Mouse (Mus musculus) stomach, embryonic 14.5 days (tissue): ENCODE results near the gene Gan. TPM values are rescaled to one million over a fixed set of nuclear protein-coding genes. Genes with fewer than 3 reads are reported as not detected.

ENCODE experiments used
- ATAC-seq: fragments of 200-750 bp; cut with Nextera tagmentation; 2 replicates; pipeline ENCODE4 v1.8.0; 2017; ENCODE audit warnings: low read depth, moderate TSS enrichment; ENCODE audit not compliant: insufficient number of reproducible peaks, insufficient read depth, low FRiP score
- H3K27ac ChIP-seq: fragments of 300-500 bp; sonication (generic); 2 replicates; pipeline ENCODE4 v1.5.1; 2014; ENCODE audit warnings: mild to moderate bottlenecking, low read length, moderate library complexity, mixed read lengths
- H3K27me3 ChIP-seq: fragments of 300-500 bp; sonication (generic); 2 replicates; pipeline ENCODE4 v1.6.1; 2014; ENCODE audit warnings: low read length, control low read depth, mixed read lengths; ENCODE audit not compliant: control insufficient read depth, insufficient read depth
- H3K36me3 ChIP-seq: fragments of 300-500 bp; sonication (generic); 2 replicates; pipeline ENCODE4 v1.6.1; 2014; ENCODE audit warnings: mild to moderate bottlenecking, control low read depth, low read length, moderate library complexity, mixed read lengths; ENCODE audit not compliant: control insufficient read depth, insufficient read depth
- H3K4me1 ChIP-seq: fragments of 300-500 bp; sonication (generic); 2 replicates; pipeline ENCODE4 v1.6.1; 2014; ENCODE audit warnings: low read length, control low read depth, mixed read lengths; ENCODE audit not compliant: control insufficient read depth, insufficient read depth
- H3K4me2 ChIP-seq: fragments of 300-500 bp; sonication (generic); replicated peaks from 2 replicates; pipeline ENCODE4 v1.6.1; 2014; ENCODE audit warnings: low read depth, low read length, control low read depth
- H3K4me3 ChIP-seq: fragments of 300-500 bp; sonication (generic); 2 replicates; pipeline ENCODE4 v1.5.1; 2014; ENCODE audit warnings: low read depth, low read length, control low read depth
- H3K9ac ChIP-seq: fragments of 300-500 bp; sonication (generic); replicated peaks from 2 replicates; pipeline ENCODE4 v1.6.1; 2014; ENCODE audit warnings: low read depth, mild to moderate bottlenecking, control low read depth, low read length, moderate library complexity, mixed read lengths
- H3K9me3 ChIP-seq: fragments of 300-500 bp; sonication (generic); 2 replicates; pipeline ENCODE4 v1.6.1; 2016; ENCODE audit warnings: low read depth, low read length, control low read depth; ENCODE audit not compliant: control insufficient read depth
- WGBS: fragments of 180-500 bp; shearing (Covaris S2); extraction: QIAGEN DNeasy Blood & Tissue Kit; methylation state at CpG from one replicate; pipeline ENCODE4 v1.1.7; 2014; 5-methylcytosine and 5-hydroxymethylcytosine counted together
- polyA plus RNA-seq: library from polyadenylated mRNA; unstranded; fragments of >200 nt; fragmentation: Nextera tagmentation; extraction: Ambion mirVana; gene quantifications from 2 replicates; pipeline ENCODE4 v1.2.1, GENCODE M21; 2014

Gan gene
- polyA plus RNA-seq, 1 experiment from 2014 or later: 4.2 TPM

DNA sequence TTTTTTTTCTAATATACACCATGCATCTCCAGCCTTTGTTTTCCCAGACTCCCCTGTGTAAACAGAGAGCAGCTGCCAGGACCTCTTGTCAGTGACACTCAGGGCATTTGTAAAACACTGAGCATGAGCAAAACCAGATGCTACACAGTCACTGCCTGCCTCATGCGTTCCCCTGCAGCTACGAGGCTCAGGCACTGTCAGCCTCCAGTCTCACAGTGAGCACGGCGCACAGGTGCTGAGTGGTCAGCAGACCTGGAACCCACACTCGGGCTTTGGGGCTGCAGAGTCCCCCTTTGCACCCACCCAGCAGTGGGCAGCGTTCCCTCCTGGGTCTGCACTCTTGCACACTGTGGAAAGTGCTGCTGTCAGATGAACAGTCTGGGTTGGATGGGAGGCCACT lies 41.7 kb downstream of the Gan start:
- no peak overlapping the region for H3K4me2 ChIP-seq
- peak overlapping the region; percentile 90 for H3K27ac ChIP-seq
- H3K4me1 ChIP-seq: peaks cover 32% of the 10 kb centered on the region; the same call in 1 of the 2 replicates
- peaks cover 30% of the 10 kb centered on the region for H3K36me3 ChIP-seq
- H3K9me3 ChIP-seq: no peaks in the 10 kb centered on the region
- WGBS: 33% methylated on average over 6 of the region's 6 CpGs
- ATAC-seq: no peak
- H3K9ac ChIP-seq: no peak overlapping the region
- H3K27me3 ChIP-seq: no peaks in the 10 kb centered on the region
- no peak overlapping the region for H3K4me3 ChIP-seq

DNA sequence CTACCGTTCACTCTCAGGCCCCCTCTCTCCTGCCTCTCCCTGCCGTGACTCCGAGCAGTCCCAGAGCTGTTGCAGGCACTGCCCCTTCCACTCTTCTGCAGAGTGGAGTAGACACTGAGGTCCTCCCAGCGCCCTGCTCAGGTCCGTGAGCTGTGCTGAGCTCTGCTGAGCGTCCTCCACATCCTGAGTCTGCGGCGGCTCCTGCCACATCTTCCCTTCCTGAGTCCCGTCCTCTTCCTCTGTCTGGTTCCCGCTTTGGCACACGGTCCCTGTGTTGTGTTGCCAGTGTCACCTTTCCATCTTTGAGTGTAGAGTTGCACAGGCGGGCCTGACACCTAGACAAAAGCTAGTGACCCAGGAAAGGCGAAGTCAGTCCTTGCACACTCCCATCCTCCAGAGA lies 42.4 kb downstream of the Gan start:
- H3K4me1 ChIP-seq: peaks cover 32% of the 10 kb centered on the region; the same call in 1 of the 2 replicates
- 67% methylated on average over 13 of the region's 13 CpGs for WGBS
- H3K27me3 ChIP-seq: no peaks in the 10 kb centered on the region
- no peak overlapping the region for H3K4me2 ChIP-seq
- peaks cover 24% of the 10 kb centered on the region for H3K36me3 ChIP-seq
- H3K9me3 ChIP-seq: no peaks in the 10 kb centered on the region
- H3K9ac ChIP-seq: no peak overlapping the region
- no peak for ATAC-seq
- H3K4me3 ChIP-seq: no peak overlapping the region
- H3K27ac ChIP-seq: peak overlapping the region; percentile 90

DNA sequence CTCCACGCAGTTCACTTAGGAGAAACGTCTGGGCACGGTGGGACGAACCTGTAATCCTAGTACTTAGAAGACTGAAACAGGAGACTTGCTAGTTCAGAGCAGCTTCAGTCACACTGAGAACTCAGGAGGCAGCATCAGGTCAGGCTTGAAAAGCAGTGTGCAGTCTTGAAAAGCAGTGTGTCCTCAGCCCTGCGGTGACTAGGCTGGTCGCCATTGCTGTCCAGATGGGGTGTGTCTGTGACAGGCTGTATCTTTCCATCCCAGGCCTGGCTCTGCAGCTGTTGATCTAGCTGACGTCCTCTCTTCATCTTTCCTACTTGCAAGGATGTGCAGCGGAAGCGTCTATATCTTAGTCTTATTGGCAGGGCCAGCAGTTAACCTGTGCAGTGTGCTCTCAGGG lies 42.9 kb downstream of the Gan start:
- H3K4me1 ChIP-seq: peaks cover 32% of the 10 kb centered on the region; the same call in 1 of the 2 replicates
- H3K4me3 ChIP-seq: no peak overlapping the region
- ATAC-seq: peak; percentile 38; the same call in 1 of the 2 replicates
- 67% methylated on average over 9 of the region's 9 CpGs for WGBS
- peak overlapping the region; percentile 90 for H3K27ac ChIP-seq
- no peak overlapping the region for H3K9ac ChIP-seq
- no peaks in the 10 kb centered on the region for H3K27me3 ChIP-seq
- peaks cover 19% of the 10 kb centered on the region for H3K36me3 ChIP-seq
- H3K4me2 ChIP-seq: no peak overlapping the region
- no peaks in the 10 kb centered on the region for H3K9me3 ChIP-seq

DNA sequence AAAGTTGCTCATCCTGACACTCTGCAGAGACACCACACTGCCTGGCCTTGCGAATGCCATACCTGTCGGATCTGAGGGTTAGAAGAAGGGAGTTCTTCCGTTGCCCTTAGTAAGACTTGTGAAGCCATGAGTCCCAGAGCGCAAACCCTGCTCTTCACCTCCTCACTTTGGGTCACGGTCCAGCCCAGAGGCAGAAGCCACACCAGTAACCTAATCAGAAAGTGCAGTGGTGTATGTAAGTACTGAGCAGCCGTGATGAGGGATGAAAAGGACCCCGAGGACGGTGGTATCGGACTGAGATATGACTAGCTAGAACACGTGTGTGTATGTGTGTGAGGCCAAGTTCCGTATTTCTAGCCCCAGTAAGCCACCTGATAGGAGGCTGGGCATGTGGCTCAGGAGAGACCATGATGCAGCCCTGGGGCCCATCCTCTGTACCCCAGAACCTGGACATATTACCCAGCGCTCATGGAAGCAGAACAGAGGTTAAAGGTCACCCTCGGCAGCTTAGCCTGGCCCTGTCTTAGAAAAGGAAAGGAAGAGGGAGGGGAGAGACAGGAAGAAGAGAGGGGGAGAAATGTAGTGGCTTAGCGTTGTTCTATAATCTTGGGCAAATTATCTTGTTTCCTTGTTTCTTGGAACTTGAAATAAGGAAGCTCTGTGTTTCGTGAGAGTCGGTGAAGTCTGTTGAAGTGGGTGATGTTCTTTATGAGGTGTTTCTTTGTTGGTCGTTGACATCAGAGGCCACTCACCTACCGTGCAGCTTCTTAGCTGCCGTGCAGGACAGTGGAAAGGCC lies 43.5 kb downstream of the Gan start:
- WGBS: 82% methylated on average over 19 of the region's 19 CpGs
- Histone ChIP-seq H3K36me3 (peaks cover 14% of the 10 kb centered on the region), H3K27me3 (no peaks in the 10 kb centered on the region), H3K4me3 (no peak overlapping the region), H3K9ac (no peak overlapping the region), H3K27ac (no peak overlapping the region; the same call in 1 of the 2 replicates), H3K4me2 (no peak overlapping the region), H3K4me1 (peaks cover 32% of the 10 kb centered on the region; the same call in 1 of the 2 replicates), H3K9me3 (no peaks in the 10 kb centered on the region)
- ATAC-seq: no peak

DNA sequence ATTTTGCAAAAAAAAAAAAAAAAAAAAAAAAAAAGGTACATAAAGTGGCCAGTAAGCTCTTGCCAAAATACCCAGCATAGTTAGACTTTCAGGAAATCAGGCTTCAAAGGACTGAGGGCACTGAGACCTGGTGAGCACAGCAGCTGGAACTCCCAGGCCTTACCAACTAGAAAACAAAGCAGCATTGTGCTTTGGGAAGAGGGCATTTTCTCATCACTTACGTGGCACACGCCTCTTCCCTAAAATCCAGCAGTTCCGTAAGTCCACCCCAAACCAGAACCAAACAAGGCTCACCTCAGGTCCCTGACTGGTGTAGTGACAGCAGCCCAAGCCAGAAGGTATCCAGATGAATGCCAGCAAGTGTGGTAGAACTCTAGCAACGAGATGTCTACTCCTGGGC lies 45.1 kb downstream of the Gan start:
- 87% methylated on average over 4 of the region's 4 CpGs for WGBS
- H3K27ac ChIP-seq: no peak overlapping the region
- H3K4me2 ChIP-seq: no peak overlapping the region
- no peaks in the 10 kb centered on the region for H3K27me3 ChIP-seq
- no peak overlapping the region for H3K4me3 ChIP-seq
- ATAC-seq: no peak
- no peak overlapping the region for H3K9ac ChIP-seq
- H3K4me1 ChIP-seq: peaks cover 28% of the 10 kb centered on the region; the same call in 1 of the 2 replicates
- H3K9me3 ChIP-seq: no peaks in the 10 kb centered on the region
- H3K36me3 ChIP-seq: peaks cover 10% of the 10 kb centered on the region

DNA sequence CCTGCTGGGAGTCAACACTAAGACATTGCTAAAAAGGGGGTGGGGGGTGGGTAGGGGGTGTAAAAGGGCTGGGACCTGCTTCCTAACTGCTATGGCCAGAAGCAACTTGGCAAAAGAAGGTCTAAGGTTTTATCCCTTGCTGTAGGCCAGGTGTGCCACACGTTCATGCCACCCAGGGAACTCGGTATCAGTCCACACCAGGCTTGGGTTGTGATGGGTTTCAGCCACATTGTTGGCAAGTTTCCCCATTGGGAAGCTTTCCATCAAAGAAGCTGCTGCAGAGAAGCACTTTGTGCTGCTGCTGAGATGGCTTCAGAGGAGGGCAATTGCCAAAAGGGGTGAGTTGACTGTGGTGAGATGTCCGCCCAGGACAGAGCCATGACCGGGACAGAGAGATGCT lies 47.9 kb downstream of the Gan start:
- Histone ChIP-seq H3K9me3 (no peaks in the 10 kb centered on the region), H3K4me3 (no peak overlapping the region), H3K4me1 (peaks cover 5% of the 10 kb centered on the region; the same call in 1 of the 2 replicates), H3K4me2 (no peak overlapping the region), H3K36me3 (peaks cover 13% of the 10 kb centered on the region), H3K27ac (no peak overlapping the region), H3K27me3 (no peaks in the 10 kb centered on the region), H3K9ac (no peak overlapping the region)
- WGBS: 86% methylated on average over 4 of the region's 4 CpGs
- ATAC-seq: no peak

DNA sequence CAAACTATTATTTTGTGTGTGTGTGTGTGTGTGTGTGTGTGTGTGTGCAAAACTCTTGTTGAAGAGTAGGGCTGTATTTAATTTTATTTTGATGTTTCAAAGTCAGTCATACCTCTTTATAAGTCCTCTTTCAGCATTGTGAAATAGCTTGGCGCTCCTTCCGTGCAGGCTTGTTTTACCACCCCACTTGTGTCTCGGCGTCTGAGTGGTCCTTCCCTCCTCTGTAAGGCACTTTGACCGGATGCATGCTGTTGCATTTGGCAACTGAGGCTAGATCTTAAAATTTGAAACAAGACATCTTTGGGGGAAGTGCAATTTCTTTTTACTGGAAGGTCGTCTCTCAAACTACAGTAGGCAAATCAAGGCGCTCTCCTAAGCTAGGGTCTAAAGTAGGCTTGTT lies 48.7 kb downstream of the Gan start:
- H3K4me3 ChIP-seq: no peak overlapping the region
- peaks cover 13% of the 10 kb centered on the region for H3K36me3 ChIP-seq
- no peaks in the 10 kb centered on the region for H3K9me3 ChIP-seq
- no peak for ATAC-seq
- no peak overlapping the region for H3K4me2 ChIP-seq
- no peaks in the 10 kb centered on the region for H3K27me3 ChIP-seq
- 93% methylated on average over 7 of the region's 7 CpGs for WGBS
- H3K27ac ChIP-seq: no peak overlapping the region
- H3K4me1 ChIP-seq: no peaks in the 10 kb centered on the region
- no peak overlapping the region for H3K9ac ChIP-seq

DNA sequence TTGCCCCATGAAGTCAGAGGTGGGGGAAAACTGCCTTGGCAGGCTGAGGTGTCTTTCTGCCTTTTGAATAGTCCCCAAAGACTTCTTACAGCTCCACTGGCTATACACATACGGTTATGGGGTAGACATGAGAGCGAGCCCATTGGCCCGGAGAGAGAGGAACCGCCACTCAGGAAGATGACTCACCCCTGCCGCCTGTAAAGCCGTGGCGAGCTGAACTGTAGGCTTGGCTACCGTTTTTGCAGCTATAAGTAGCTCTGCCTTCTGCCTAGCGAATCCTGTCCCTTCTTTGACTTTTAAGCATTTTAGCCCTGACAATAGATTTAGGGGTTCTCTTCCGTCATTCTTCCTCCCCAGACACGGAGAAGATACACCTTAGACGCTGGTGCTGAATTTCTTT lies 51.2 kb downstream of the Gan start:
- Histone ChIP-seq H3K27me3 (no peaks in the 10 kb centered on the region), H3K27ac (no peak overlapping the region)

More for the DNA sequence above, 51.2 kb downstream of the Gan start:
- H3K4me2 ChIP-seq: no peak overlapping the region
- H3K36me3 ChIP-seq: peaks cover 9% of the 10 kb centered on the region
- no peak for ATAC-seq
- H3K9ac ChIP-seq: no peak overlapping the region
- H3K9me3 ChIP-seq: no peaks in the 10 kb centered on the region
- H3K4me1 ChIP-seq: no peaks in the 10 kb centered on the region
- 90% methylated on average over 12 of the region's 12 CpGs for WGBS
- H3K4me3 ChIP-seq: no peak overlapping the region
